Mouse (Mus musculus) cerebellum, adult 18-20 months (tissue): ENCODE data around the gene Fam13c.

Experiments
- DNase-seq, 2 experiments: peaks; one replicate each; pipeline ENCODE4 v3.0.0; 2021

Fam13c gene

GRCm38 (mm10) chr10:70521379-70521778 is 81.1 kb downstream of the Fam13c start:
- no peak for DNase-seq

GRCm38 (mm10) chr10:70530185-70530823 is 90.0 kb downstream of the Fam13c start:
- DNase-seq, result no peak

- DNase-seq, result peak; percentile 71 to 80
Observed at GRCm38 (mm10) chr10:70532249-70532648, 92.0 kb downstream of the Fam13c start.

- peak; percentile 47 to 50 for DNase-seq
Observed at GRCm38 (mm10) chr10:70533301-70533781, 93.1 kb downstream of the Fam13c start.

- DNase-seq, result no peak
Observed at GRCm38 (mm10) chr10:70533986-70534385, 93.7 kb downstream of the Fam13c start.

GRCm38 (mm10) chr10:70534571-70534970 is 94.3 kb downstream of the Fam13c start:
- no peak for DNase-seq

- DNase-seq, result no peak
Observed at GRCm38 (mm10) chr10:70535401-70535800, 95.1 kb downstream of the Fam13c start.

GRCm38 (mm10) chr10:70537694-70538093 is 97.4 kb downstream of the Fam13c start:
- DNase-seq, result no peak

GRCm38 (mm10) chr10:70539251-70539650 is 99.0 kb downstream of the Fam13c start:
- no peak for DNase-seq

- no peak for DNase-seq
Observed at GRCm38 (mm10) chr10:70540456-70541195, 100.3 kb downstream of the Fam13c start.

- DNase-seq, result peak in 1 of 2 experiments; percentile 37
Observed at GRCm38 (mm10) chr10:70542857-70543256, 102.6 kb downstream of the Fam13c start.

GRCm38 (mm10) chr10:70552531-70552930 is 112.2 kb downstream of the Fam13c start:
- no peak for DNase-seq

- DNase-seq, result peak; percentile 77 to 83
Observed at GRCm38 (mm10) chr10:70563636-70564035, 123.4 kb downstream of the Fam13c start.

- peak; percentile 18 to 23 for DNase-seq
Observed at GRCm38 (mm10) chr10:70581556-70582211, 141.4 kb downstream of the Fam13c start.

GRCm38 (mm10) chr10:70584171-70584570 is 143.9 kb downstream of the Fam13c start:
- DNase-seq, result no peak

- no peak for DNase-seq
Observed at GRCm38 (mm10) chr10:70586876-70587405, 146.7 kb downstream of the Fam13c start.

GRCm38 (mm10) chr10:70594007-70594406 is 153.7 kb downstream of the Fam13c start:
- peak; percentile 44 to 54 for DNase-seq

- peak in 1 of 2 experiments; percentile 37 for DNase-seq
Observed at GRCm38 (mm10) chr10:70598081-70598515, 157.8 kb downstream of the Fam13c start.

GRCm38 (mm10) chr10:70598516-70599125 is 158.3 kb downstream of the Fam13c start:
- peak in 1 of 2 experiments; percentile 71 for DNase-seq

GRCm38 (mm10) chr10:70599126-70599924 is 159.0 kb downstream of the Fam13c start:
- peak; percentile 94 to 99 for DNase-seq

- DNase-seq, result no peak
Observed at GRCm38 (mm10) chr10:70599925-70600305, 159.6 kb downstream of the Fam13c start.
